Mouse (Mus musculus) limb, embryonic 15.5 days (tissue): ENCODE results near the gene Kank4. TPM values are rescaled to one million over a fixed set of nuclear protein-coding genes. Genes with fewer than 3 reads are reported as not detected.

Experiments used
- ATAC-seq: fragments of 200-750 bp; cut with Nextera tagmentation; 2 replicates; pipeline ENCODE4 v1.8.0; 2017; ENCODE audit warnings: low read depth, moderate TSS enrichment; ENCODE audit not compliant: insufficient number of reproducible peaks, low FRiP score, low TSS enrichment
- H3K27ac ChIP-seq: fragments of 300-500 bp; sonication (generic); 2 replicates; pipeline ENCODE4 v1.5.1; 2015; ENCODE audit warnings: moderate library complexity, mild to moderate bottlenecking, inconsistent platforms
- H3K27me3 ChIP-seq: fragments of 300-500 bp; sonication (generic); 2 replicates; pipeline ENCODE4 v1.6.1; 2015; ENCODE audit warnings: inconsistent platforms
- H3K36me3 ChIP-seq: fragments of 300-500 bp; sonication (generic); 2 replicates; pipeline ENCODE4 v1.6.1; 2015; ENCODE audit warnings: inconsistent platforms
- H3K4me1 ChIP-seq: fragments of 300-500 bp; sonication (generic); 2 replicates; pipeline ENCODE4 v1.6.1; 2015; ENCODE audit warnings: inconsistent platforms
- H3K4me2 ChIP-seq: fragments of 300-500 bp; sonication (generic); 2 replicates; pipeline ENCODE4 v1.6.1; 2015; ENCODE audit warnings: mild to moderate bottlenecking, inconsistent platforms
- H3K4me3 ChIP-seq: fragments of 300-500 bp; sonication (generic); 2 replicates; pipeline ENCODE4 v1.5.1; 2015; ENCODE audit warnings: mild to moderate bottlenecking, inconsistent platforms
- H3K9ac ChIP-seq: fragments of 300-500 bp; sonication (generic); 2 replicates; pipeline ENCODE4 v1.6.1; 2015; ENCODE audit warnings: inconsistent platforms
- H3K9me3 ChIP-seq: fragments of 300-500 bp; sonication (generic); 2 replicates; pipeline ENCODE4 v1.6.1; 2016; ENCODE audit warnings: inconsistent platforms
- WGBS: fragments of 180-500 bp; shearing (Covaris S2); methylation state at CpG from one replicate; pipeline ENCODE4 v1.1.7; 2015; 5-methylcytosine and 5-hydroxymethylcytosine counted together
- polyA plus RNA-seq: library from polyadenylated mRNA; unstranded; fragments of >200 nt; fragmentation: Nextera tagmentation; extraction: Ambion mirVana; gene quantifications from 2 replicates; pipeline ENCODE4 v1.2.1, GENCODE M21; 2015

Gene Kank4
- polyA plus RNA-seq, 1 experiment from 2014 or later: 1.9 TPM

GRCm38 (mm10) chr4:98790721-98791120, 26.6 kb downstream of the Kank4 start:
- no peak overlapping the region for H3K9ac ChIP-seq
- H3K4me3 ChIP-seq: no peak overlapping the region
- ATAC-seq: no peak
- no peaks in the 10 kb centered on the region for H3K9me3 ChIP-seq
- H3K27ac ChIP-seq: no peak overlapping the region
- H3K4me1 ChIP-seq: peaks cover 33% of the 10 kb centered on the region
- no peaks in the 10 kb centered on the region for H3K36me3 ChIP-seq
- WGBS: 46% methylated on average over 1 of the region's 1 CpGs
- H3K4me2 ChIP-seq: no peak overlapping the region
- H3K27me3 ChIP-seq: no peaks in the 10 kb centered on the region

DNA sequence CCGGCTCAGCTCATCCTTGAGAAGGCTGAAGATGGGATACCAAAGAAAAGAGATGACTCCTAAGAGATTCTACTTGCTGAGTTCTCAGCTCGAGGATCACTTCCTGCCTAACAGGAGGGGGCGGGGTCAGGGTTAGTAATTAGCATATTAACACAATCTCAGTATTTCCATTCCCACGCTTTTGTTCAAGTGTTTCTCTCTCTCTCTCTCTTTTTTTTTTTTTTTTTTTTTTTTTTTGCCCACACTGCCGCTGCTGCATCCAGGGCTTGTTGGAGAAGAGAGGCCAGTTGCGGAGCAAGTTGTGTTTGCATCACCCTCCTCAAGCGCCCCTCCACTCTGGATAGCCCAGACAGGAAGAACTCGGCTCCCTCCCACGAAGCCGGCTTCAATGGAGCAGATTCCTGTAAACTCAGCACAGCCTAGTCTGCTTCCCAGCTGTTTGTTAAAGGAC, 27.5 kb downstream of the Kank4 start:
- H3K9me3 ChIP-seq: no peaks in the 10 kb centered on the region
- no peaks in the 10 kb centered on the region for H3K36me3 ChIP-seq
- H3K4me2 ChIP-seq: peak overlapping the region; percentile 31
- no peak overlapping the region for H3K9ac ChIP-seq
- H3K4me1 ChIP-seq: peaks cover 26% of the 10 kb centered on the region
- H3K27me3 ChIP-seq: no peaks in the 10 kb centered on the region
- no peak for ATAC-seq
- 4% methylated on average over 10 of the region's 10 CpGs for WGBS
- peak overlapping the region; percentile 63 for H3K27ac ChIP-seq
- peak overlapping the region; percentile 16 for H3K4me3 ChIP-seq

DNA sequence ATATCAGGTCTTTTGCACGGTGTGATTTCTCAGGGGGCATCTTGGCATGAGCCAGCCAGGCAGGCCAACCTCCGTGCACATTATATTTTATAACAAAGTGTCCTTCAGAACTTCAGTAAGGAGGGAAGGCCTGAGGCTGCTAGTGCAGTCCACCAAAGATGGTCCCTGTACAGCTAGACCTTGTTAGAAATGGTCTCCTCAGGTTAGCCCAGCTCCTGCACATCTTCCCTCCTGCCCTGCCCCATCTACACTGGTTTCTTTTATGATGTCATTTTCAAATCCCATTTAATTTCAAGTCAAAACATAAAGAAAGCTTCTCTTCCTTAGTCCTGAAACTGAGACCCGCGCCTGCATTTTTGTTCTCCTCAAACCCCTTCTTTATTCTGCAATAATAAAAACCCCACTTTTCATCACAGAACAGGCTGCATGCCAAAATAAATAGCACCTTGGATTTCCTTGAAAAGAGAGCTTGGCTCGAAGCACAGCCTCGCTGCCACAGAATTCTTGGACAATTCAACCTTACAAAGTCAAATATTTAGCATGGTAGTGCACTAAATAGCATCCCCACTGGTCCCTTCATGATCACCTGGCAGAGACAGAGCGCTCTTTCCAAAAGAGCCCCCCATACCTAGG, 28.1 kb downstream of the Kank4 start:
- ATAC-seq: no peak
- Histone ChIP-seq H3K27ac (peak overlapping the region; percentile 63), H3K36me3 (no peaks in the 10 kb centered on the region), H3K4me2 (peak overlapping the region; percentile 31), H3K9ac (no peak overlapping the region), H3K9me3 (no peaks in the 10 kb centered on the region), H3K4me1 (peaks cover 25% of the 10 kb centered on the region), H3K27me3 (no peaks in the 10 kb centered on the region), H3K4me3 (peak overlapping the region; percentile 16)
- WGBS: 36% methylated on average over 7 of the region's 7 CpGs

GRCm38 (mm10) chr4:98786281-98786680, 31.1 kb downstream of the Kank4 start:
- WGBS: 49% methylated on average over 3 of the region's 3 CpGs
- H3K36me3 ChIP-seq: no peaks in the 10 kb centered on the region

DNA sequence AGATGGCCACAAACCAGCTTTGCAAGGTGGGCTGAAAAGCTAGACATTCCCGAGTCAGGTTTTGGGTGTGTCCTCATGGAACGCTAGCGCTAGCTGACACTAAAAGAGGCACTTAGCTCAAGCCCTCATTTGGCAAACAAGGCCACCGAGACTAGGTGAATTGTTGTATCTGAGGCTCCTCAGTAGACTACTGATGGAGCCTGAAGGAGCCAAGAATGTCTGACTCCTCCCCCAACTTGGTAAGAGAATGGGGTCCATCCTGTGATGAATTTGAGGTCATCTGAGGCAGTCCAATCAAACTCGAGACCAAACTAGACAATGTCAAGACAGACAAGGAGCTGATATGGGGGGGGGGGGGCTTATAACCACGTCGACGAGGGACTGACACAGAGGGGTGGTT, 31.5 kb downstream of the Kank4 start:
- Histone ChIP-seq H3K4me2 (no peak overlapping the region), H3K4me1 (peaks cover 25% of the 10 kb centered on the region), H3K27me3 (no peaks in the 10 kb centered on the region), H3K4me3 (no peak overlapping the region), H3K36me3 (no peaks in the 10 kb centered on the region), H3K9me3 (no peaks in the 10 kb centered on the region), H3K27ac (no peak overlapping the region), H3K9ac (no peak overlapping the region)
- 53% methylated on average over 8 of the region's 8 CpGs for WGBS
- no peak for ATAC-seq

More at GRCm38 (mm10) chr4:98786281-98786680, 31.1 kb downstream of the Kank4 start:
- no peak overlapping the region for H3K4me3 ChIP-seq
- no peak overlapping the region for H3K9ac ChIP-seq
- H3K9me3 ChIP-seq: no peaks in the 10 kb centered on the region
- peaks cover 25% of the 10 kb centered on the region for H3K4me1 ChIP-seq
- H3K27me3 ChIP-seq: no peaks in the 10 kb centered on the region
- no peak overlapping the region for H3K4me2 ChIP-seq
- no peak for ATAC-seq
- no peak overlapping the region for H3K27ac ChIP-seq

DNA sequence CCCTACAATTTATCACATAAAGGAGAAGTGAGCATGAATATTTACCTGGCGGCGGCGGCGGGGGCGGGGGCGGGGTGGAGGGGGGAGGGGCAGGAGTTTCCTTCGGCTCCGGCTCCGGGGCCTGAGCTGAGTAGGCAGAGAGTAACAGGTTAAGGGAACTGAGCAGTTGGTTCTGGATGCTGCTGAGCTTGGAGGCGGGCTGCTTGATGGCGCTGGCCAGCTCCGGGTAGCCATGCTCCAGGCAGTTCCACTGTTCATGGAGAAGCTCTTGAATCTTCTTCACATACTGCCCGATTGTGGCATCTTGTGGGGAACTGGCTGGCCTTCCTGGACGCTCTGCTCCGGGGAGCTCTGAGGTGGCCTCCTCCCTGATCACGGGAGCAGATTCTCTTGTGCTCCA, 39.1 kb downstream of the Kank4 start:
- ATAC-seq: no peak
- WGBS: 18% methylated on average over 16 of the region's 16 CpGs
- Histone ChIP-seq H3K4me3 (no peak overlapping the region), H3K27me3 (0 out of 2 replicates have a peak, but pooled peaks cover 3% of the 10 kb centered on the region), H3K4me2 (peak overlapping the region; percentile 12; the same call in 1 of the 2 replicates), H3K4me1 (peaks cover 38% of the 10 kb centered on the region), H3K9me3 (no peaks in the 10 kb centered on the region), H3K36me3 (0 out of 2 replicates have a peak, but pooled peaks cover 1% of the 10 kb centered on the region), H3K27ac (no peak overlapping the region; the same call in 1 of the 2 replicates), H3K9ac (no peak overlapping the region)

- ATAC-seq: no peak
- Histone ChIP-seq H3K27ac (peak overlapping the region; percentile 57; the same call in 1 of the 2 replicates), H3K27me3 (0 out of 2 replicates have a peak, but pooled peaks cover 3% of the 10 kb centered on the region), H3K4me1 (peaks cover 38% of the 10 kb centered on the region), H3K4me2 (no peak overlapping the region), H3K9me3 (no peaks in the 10 kb centered on the region), H3K9ac (no peak overlapping the region), H3K4me3 (no peak overlapping the region), H3K36me3 (0 out of 2 replicates have a peak, but pooled peaks cover 4% of the 10 kb centered on the region)
- WGBS: 51% methylated on average over 6 of the region's 6 CpGs
Observed at GRCm38 (mm10) chr4:98777464-98777863, 39.9 kb downstream of the Kank4 start.

DNA sequence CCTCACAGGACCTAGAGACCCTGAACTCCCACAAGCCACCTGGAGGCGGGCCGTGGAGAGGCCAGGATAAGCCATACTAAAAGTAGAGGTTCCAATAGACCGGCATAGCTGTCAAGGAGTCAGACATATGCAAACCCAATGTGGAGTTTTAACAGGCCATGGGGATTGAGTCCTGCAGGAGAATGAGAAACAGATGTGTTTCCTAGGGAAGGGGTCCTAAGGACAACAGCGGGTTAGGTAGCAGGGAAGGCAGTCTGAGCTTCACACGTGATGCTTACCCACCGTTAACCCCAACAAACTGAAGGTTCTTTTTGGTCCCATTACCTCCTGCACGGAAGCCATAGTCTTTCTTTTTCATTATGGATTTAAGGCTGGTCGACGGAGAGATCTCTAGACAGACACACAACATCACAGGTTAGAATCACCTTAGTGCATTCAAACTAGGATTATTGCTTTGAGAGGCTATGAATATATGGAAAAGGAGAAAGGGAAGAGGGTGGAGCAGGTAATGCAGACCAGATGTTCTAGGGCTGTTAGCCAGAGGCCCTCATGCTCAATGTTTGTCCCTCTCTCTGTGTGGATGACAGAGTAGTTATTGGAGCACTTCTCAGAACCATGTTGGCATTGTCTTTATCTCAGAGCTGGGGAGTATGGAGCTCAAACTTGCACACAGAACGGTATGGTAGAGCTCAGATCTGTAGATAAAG, 40.5 kb downstream of the Kank4 start:
- Histone ChIP-seq H3K27me3 (0 out of 2 replicates have a peak, but pooled peaks cover 3% of the 10 kb centered on the region), H3K9ac (no peak overlapping the region), H3K4me1 (peaks cover 38% of the 10 kb centered on the region), H3K4me2 (no peak overlapping the region), H3K36me3 (peaks cover 9% of the 10 kb centered on the region; the same call in 1 of the 2 replicates), H3K9me3 (no peaks in the 10 kb centered on the region), H3K4me3 (no peak overlapping the region), H3K27ac (peak overlapping the region; percentile 57)
- 37% methylated on average over 10 of the region's 10 CpGs for WGBS
- ATAC-seq: no peak

DNA sequence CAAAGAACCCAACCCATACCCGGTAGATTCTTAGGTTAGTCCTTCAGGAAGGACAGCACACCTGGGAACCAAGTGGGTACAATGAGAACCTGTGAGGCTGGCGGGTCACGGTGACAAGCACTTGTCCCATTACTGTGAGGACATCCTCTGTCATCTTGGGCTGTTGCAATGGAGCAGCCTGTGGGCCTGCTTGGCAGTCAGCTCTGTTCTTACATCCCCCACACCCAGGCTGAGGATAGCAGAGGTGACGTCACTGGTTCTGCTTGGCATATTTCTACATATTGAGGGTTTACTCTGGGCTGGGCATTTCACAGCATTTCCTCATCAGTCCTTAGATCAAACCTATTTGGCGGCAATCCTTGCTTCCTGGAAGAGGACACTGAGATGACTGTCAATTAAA, 43.6 kb downstream of the Kank4 start:
- H3K36me3 ChIP-seq: peaks cover 16% of the 10 kb centered on the region
- H3K4me3 ChIP-seq: no peak overlapping the region
- peaks cover 24% of the 10 kb centered on the region for H3K4me1 ChIP-seq
- H3K27ac ChIP-seq: no peak overlapping the region
- H3K9me3 ChIP-seq: no peaks in the 10 kb centered on the region
- no peak overlapping the region for H3K4me2 ChIP-seq
- no peak for ATAC-seq
- no peaks in the 10 kb centered on the region for H3K27me3 ChIP-seq
- WGBS: 92% methylated on average over 5 of the region's 5 CpGs
- no peak overlapping the region for H3K9ac ChIP-seq

DNA sequence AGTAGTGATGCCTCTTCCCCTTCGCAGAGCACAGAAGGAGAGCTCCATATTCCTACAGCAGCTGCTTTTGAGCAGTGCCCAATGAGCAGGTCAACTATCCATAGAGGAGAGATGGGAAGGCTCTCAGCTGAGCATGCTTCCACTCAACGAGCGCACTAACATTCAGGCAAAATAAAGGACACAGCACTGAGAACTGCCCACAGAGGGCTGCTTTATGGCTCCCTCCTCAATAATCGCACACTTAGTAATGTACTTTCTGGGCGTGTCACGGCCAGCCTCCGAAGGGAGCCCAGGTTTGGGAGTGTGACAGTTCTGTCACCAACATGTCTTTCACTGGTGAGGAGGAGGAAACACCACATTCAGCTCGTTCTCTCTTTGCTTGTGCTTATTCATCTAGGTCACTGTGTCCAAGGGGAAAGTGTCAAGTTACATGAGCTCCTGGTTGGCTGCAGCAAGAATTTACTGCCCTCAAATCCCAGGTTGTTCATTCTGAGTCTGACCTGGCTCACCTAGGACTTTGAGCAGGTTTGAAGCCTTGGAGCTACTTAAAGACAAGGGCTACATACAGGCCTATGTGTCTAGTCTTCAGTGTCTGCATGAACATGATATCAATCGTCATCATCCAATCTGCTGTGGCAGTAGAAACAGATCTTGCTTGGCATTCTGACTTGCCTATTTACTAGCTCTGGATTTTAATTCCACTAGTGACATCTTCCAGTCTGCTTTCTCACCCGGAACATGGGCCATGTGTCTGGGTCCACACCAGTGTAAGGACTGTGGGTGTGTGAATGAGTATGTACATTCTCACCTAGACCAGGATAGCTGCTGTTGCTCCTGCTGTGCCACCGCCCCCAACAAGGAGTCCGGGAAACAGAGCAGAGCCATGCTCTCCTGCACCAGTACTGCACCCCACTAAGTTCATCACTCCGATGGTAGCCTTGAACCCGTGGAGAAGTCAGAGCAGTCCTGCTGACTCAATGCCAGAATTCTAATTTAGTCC, 49.9 kb downstream of the Kank4 start:
- WGBS: 61% methylated on average over 14 of the region's 14 CpGs
- H3K4me1 ChIP-seq: peaks cover 7% of the 10 kb centered on the region; the same call in 1 of the 2 replicates
- no peak overlapping the region for H3K9ac ChIP-seq
- H3K27me3 ChIP-seq: no peaks in the 10 kb centered on the region
- H3K27ac ChIP-seq: no peak overlapping the region
- peaks cover 23% of the 10 kb centered on the region for H3K36me3 ChIP-seq
- no peak overlapping the region for H3K4me3 ChIP-seq
- no peaks in the 10 kb centered on the region for H3K9me3 ChIP-seq
- ATAC-seq: no peak
- H3K4me2 ChIP-seq: no peak overlapping the region

DNA sequence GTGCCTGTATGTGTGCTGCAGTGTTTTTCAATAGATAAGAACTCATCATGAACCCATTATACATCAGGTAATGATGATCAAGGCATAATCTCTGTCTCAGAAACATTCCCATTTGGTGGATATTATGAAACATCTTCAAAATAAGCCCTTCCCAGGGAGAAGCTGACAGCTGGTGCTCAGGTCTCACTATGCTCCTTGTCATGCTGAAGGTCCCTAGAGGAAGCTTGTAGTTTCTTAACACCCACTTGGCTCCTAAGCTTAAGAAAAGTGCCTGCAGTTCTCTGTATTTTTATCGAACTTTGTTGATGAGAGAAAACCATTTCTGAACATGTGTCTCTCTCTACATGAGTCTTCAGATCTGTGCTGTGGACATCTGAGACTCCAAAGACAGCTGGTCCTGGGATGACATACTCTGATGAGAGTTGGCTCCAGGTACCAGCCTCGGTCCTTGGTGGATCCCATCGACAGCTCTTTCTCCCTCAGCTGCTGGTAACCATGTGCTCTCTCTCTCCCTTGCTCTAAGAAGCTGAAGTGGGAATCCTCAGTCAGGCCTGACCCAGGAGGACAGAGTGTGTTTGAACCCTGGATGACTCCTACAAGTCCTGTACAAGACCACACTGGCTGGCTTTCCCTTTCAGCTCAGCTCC, 58.3 kb downstream of the Kank4 start:
- 67% methylated on average over 3 of the region's 3 CpGs for WGBS
- no peaks in the 10 kb centered on the region; the same call in 1 of the 2 replicates for H3K9me3 ChIP-seq
- H3K4me1 ChIP-seq: no peaks in the 10 kb centered on the region; the same call in 1 of the 2 replicates
- H3K4me2 ChIP-seq: no peak overlapping the region
- ATAC-seq: no peak
- H3K27ac ChIP-seq: no peak overlapping the region
- no peak overlapping the region for H3K4me3 ChIP-seq
- peaks cover 40% of the 10 kb centered on the region for H3K36me3 ChIP-seq
- no peaks in the 10 kb centered on the region for H3K27me3 ChIP-seq
- no peak overlapping the region for H3K9ac ChIP-seq
